Comparison of ENCODE assay signal across 9 mouse cellular contexts in genomic region chr17:7642442-7642887, GRCm38 (mm10).
DNase-seq lines count a peak whose midpoint lies in the region; ATAC-seq and TF ChIP-seq lines count a peak whose summit lies in the region.
"Had no signal": no experiment of that assay in that cellular context is flagged by ENCODE, and none has a peak within 500 bp of the region (broad histone marks: within the 10 kb centered on the region; RNA-seq: fewer than 3 reads in every experiment).

No protein-coding gene starts in this region.

- DNase-seq in lung, adult 2 months, result no peak
- DNase-seq in embryonic facial prominence, embryonic 10.5 days (ENCODE audit: low spot score), result peak; percentile 27
- DNase-seq in T-cell, adult 2 months (ENCODE audit: low spot score), result no peak
- no peak for DNase-seq in embryo, embryonic 10.5 days (ENCODE audit: low spot score)
- no peak for DNase-seq in thymus, postnatal 4 days
- DNase-seq: kidney, adult 18-20 months had no signal

- ATAC-seq in lung, embryonic 16.5 days (ENCODE audit: low read depth), result peak; percentile 75
- ATAC-seq in heart, embryonic 11.5 days (replicated peaks; ENCODE audit: insufficient number of reproducible peaks, low FRiP score, low TSS enrichment), result peak; percentile 73; the same call in 1 of the 2 replicates
- 0 out of 2 replicates have a peak, but pooled peaks have one; percentile 20 for ATAC-seq in midbrain, embryonic 15.5 days (replicated peaks)

- H3K9me3 ChIP-seq in lung, embryonic 16.5 days (ENCODE audit: control insufficient read depth, low read length), result no peaks in the 10 kb centered on the region
- no peaks in the 10 kb centered on the region for H3K9me3 ChIP-seq in embryonic facial prominence, embryonic 10.5 days
- peaks cover under 1% of the 10 kb centered on the region; the same call in 1 of the 2 replicates for H3K9me3 ChIP-seq in heart, embryonic 11.5 days (replicated peaks; ENCODE audit: control insufficient read depth, low read length)
- H3K9me3 ChIP-seq in midbrain, embryonic 15.5 days, result no peaks in the 10 kb centered on the region

- no peak overlapping the region for H3K4me2 ChIP-seq in lung, embryonic 16.5 days (ENCODE audit: low read depth, low read length)
- H3K4me2 ChIP-seq in heart, embryonic 11.5 days, result no peak overlapping the region
- no peak overlapping the region for H3K4me2 ChIP-seq in midbrain, embryonic 15.5 days

- no peak overlapping the region for H3K4me3 ChIP-seq in lung, embryonic 16.5 days (ENCODE audit: low read length)
- H3K4me3 ChIP-seq in lung, adult 2 months (replicated peaks; ENCODE audit: extremely low read depth, low read depth, low read length), result no peak overlapping the region
- no peak overlapping the region for H3K4me3 ChIP-seq in embryonic facial prominence, embryonic 10.5 days
- H3K4me3 ChIP-seq in heart, embryonic 11.5 days (ENCODE audit: low read depth, low read length), result no peak overlapping the region
- H3K4me3 ChIP-seq in midbrain, embryonic 15.5 days, result no peak overlapping the region

- H3K27me3 ChIP-seq in lung, embryonic 16.5 days (ENCODE audit: control insufficient read depth, insufficient read depth, low read depth, low read length), result no peaks in the 10 kb centered on the region
- H3K27me3 ChIP-seq in embryonic facial prominence, embryonic 10.5 days (replicated peaks; ENCODE audit: low read depth, poor library complexity, severe bottlenecking), result no peaks in the 10 kb centered on the region
- H3K27me3 ChIP-seq in heart, embryonic 11.5 days (ENCODE audit: control insufficient read depth, insufficient read depth, low read length), result no peaks in the 10 kb centered on the region
- no peaks in the 10 kb centered on the region for H3K27me3 ChIP-seq in midbrain, embryonic 15.5 days (replicated peaks)

- no peaks in the 10 kb centered on the region for H3K36me3 ChIP-seq in lung, embryonic 16.5 days (ENCODE audit: control insufficient read depth, insufficient read depth, low read length)
- H3K36me3 ChIP-seq in embryonic facial prominence, embryonic 10.5 days (replicated peaks), result no peaks in the 10 kb centered on the region
- no peaks in the 10 kb centered on the region for H3K36me3 ChIP-seq in heart, embryonic 11.5 days (ENCODE audit: control insufficient read depth, insufficient read depth, low read length)
- H3K36me3 ChIP-seq in midbrain, embryonic 15.5 days (replicated peaks), result no peaks in the 10 kb centered on the region

- no peak for TF ChIP-seq CTCF in lung, adult 2 months (IDR thresholded peaks at IDR 0.05; ENCODE audit: insufficient read depth, low read length)

- no peak for TF ChIP-seq POLR2A in lung, adult 2 months (IDR thresholded peaks at IDR 0.05; ENCODE audit: borderline replicate concordance, extremely low read depth, low read depth, low read length)

- H3K4me1 ChIP-seq in lung, embryonic 16.5 days (replicated peaks; ENCODE audit: control insufficient read depth, insufficient read depth, low read length), result peaks cover 6% of the 10 kb centered on the region
- H3K4me1 ChIP-seq in lung, adult 2 months (ENCODE audit: control insufficient read depth, insufficient read depth, low read length), result no peaks in the 10 kb centered on the region
- peaks cover 5% of the 10 kb centered on the region for H3K4me1 ChIP-seq in embryonic facial prominence, embryonic 10.5 days
- 0 out of 2 replicates have a peak, but pooled peaks cover 6% of the 10 kb centered on the region for H3K4me1 ChIP-seq in heart, embryonic 11.5 days (ENCODE audit: control insufficient read depth, insufficient read depth, low read length)
- H3K4me1 ChIP-seq in midbrain, embryonic 15.5 days, result peaks cover 7% of the 10 kb centered on the region

- no peak overlapping the region for H3K9ac ChIP-seq in lung, embryonic 16.5 days (ENCODE audit: low read length)
- H3K9ac ChIP-seq in heart, embryonic 11.5 days (ENCODE audit: low read depth, low read length), result no peak overlapping the region
- no peak overlapping the region for H3K9ac ChIP-seq in midbrain, embryonic 15.5 days

- WGBS in lung, embryonic 16.5 days, result 10% methylated on average over 3 of the region's 3 CpGs
- WGBS in lung, adult 2 months, result 28% methylated on average over 3 of the region's 3 CpGs
- 54% methylated on average over 3 of the region's 3 CpGs for WGBS in embryonic facial prominence, embryonic 10.5 days
- 14% methylated on average over 3 of the region's 3 CpGs for WGBS in heart, embryonic 11.5 days (ENCODE audit: insufficient replicate concordance)
- WGBS in midbrain, embryonic 15.5 days, result 30% methylated on average over 3 of the region's 3 CpGs

- no peak overlapping the region for H3K27ac ChIP-seq in lung, embryonic 16.5 days (ENCODE audit: low read length)
- 0 out of 2 replicates have a peak overlapping the region, but pooled peaks have one; percentile 35 for H3K27ac ChIP-seq in embryonic facial prominence, embryonic 10.5 days (replicated peaks)
- H3K27ac ChIP-seq in heart, embryonic 11.5 days (ENCODE audit: low read depth, low read length), result peak overlapping the region; percentile 41; the same call in 1 of the 2 replicates
- H3K27ac ChIP-seq in midbrain, embryonic 15.5 days, result no peak overlapping the region

Comparison
In these comparisons a context has a peak if more than half of its experiments do, and no peak if none do; other contexts are left out.
1. ATAC-seq: peak in every context shown above with its lines; median percentile 75 in lung, embryonic 16.5 days; 73 in heart, embryonic 11.5 days; 20 in midbrain, embryonic 15.5 days.
2. H3K27ac ChIP-seq: peak in embryonic facial prominence, embryonic 10.5 days (single experiment) and heart, embryonic 11.5 days (single experiment); none in lung, embryonic 16.5 days (single experiment) and midbrain, embryonic 15.5 days (single experiment).